Mouse (Mus musculus): Measurements from ENCODE around the gene Hoxb4. TPM values are rescaled to one million over a fixed set of nuclear protein-coding genes. Genes with fewer than 3 reads are reported as not detected.

Gene Hoxb4
- polyA plus RNA-seq, 1 experiment, result 7.9 TPM

GRCm38 (mm10) chr11:96278773-96279172, 39.3 kb upstream of the Hoxb4 start:
- Histone ChIP-seq H3K27ac (ENCODE audit: insufficient read depth, low read depth, low read length) (no peak overlapping the region), H3K4me3 (ENCODE audit: insufficient read depth, low read length) (no peak overlapping the region), H3K4me1 (ENCODE audit: control insufficient read depth, insufficient read depth, low read length) (no peaks in the 10 kb centered on the region)
- TF ChIP-seq CTCF (IDR thresholded peaks at IDR 0.05; ENCODE audit: low read depth, low read length) (peak; percentile 79), POLR2A (IDR thresholded peaks at IDR 0.05; ENCODE audit: borderline replicate concordance, low read depth, low read length) (no peak)

DNA sequence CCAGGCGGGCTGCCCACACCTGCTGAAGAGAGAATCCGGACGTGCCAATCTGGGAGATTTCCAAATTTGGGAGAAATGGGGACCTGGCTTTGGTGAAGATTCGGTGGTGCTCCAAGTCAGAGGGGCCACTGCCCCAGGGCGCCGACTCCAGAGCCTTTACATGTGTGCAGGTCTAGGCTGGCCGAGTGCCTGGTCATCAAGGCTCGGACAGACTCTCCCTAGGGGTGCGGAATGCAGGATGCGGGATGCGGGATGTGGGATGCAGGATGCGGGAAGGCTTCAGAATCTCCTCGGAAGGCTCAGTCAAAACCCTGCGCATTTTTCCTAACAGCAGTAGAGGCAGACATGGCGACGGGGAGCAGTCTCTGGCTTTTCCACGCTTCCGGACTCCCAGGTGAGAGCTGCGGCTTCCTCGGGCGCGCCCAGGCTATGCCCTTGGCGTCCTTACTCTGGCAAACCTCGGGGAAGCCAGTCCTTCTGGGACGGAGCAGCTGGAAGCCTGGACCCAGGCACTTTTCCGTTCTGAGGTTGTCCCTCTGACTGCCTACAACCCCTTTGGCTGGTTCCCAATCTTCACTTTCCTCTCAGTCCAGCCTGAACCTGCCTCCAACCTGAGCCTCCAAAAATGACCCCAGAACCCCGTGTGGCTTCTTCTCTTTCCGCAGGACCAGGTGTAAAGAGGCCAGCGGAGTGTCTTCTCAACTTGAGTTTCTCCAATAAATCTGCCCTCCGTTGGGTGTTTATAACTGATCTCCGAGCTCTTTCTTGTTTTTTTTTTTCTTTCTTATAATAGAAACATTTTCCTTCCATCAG, 38.4 kb upstream of the Hoxb4 start:
- Histone ChIP-seq H3K27ac (ENCODE audit: insufficient read depth, low read depth, low read length) (no peak overlapping the region), H3K4me1 (ENCODE audit: control insufficient read depth, insufficient read depth, low read length) (0 out of 2 replicates have a peak, but pooled peaks cover 1% of the 10 kb centered on the region), H3K4me3 (ENCODE audit: insufficient read depth, low read length) (no peak overlapping the region)
- TF ChIP-seq CTCF (IDR thresholded peaks at IDR 0.05; ENCODE audit: low read depth, low read length) (no peak), POLR2A (IDR thresholded peaks at IDR 0.05; ENCODE audit: borderline replicate concordance, low read depth, low read length) (no peak)

GRCm38 (mm10) chr11:96280399-96281378, 37.4 kb upstream of the Hoxb4 start:
- Histone ChIP-seq H3K27ac (ENCODE audit: insufficient read depth, low read depth, low read length) (no peak overlapping the region), H3K4me3 (ENCODE audit: insufficient read depth, low read length) (no peak overlapping the region), H3K4me1 (ENCODE audit: control insufficient read depth, insufficient read depth, low read length) (0 out of 2 replicates have a peak, but pooled peaks cover 2% of the 10 kb centered on the region)
- TF ChIP-seq CTCF (IDR thresholded peaks at IDR 0.05; ENCODE audit: low read depth, low read length), result no peak
- no peak for TF ChIP-seq POLR2A (IDR thresholded peaks at IDR 0.05; ENCODE audit: borderline replicate concordance, low read depth, low read length)

GRCm38 (mm10) chr11:96281396-96281795, 36.7 kb upstream of the Hoxb4 start:
- Histone ChIP-seq H3K27ac (ENCODE audit: insufficient read depth, low read depth, low read length) (no peak overlapping the region), H3K4me3 (ENCODE audit: insufficient read depth, low read length) (no peak overlapping the region), H3K4me1 (ENCODE audit: control insufficient read depth, insufficient read depth, low read length) (peaks cover 4% of the 10 kb centered on the region; the same call in 1 of the 2 replicates)
- TF ChIP-seq CTCF (IDR thresholded peaks at IDR 0.05; ENCODE audit: low read depth, low read length), result no peak
- no peak for TF ChIP-seq POLR2A (IDR thresholded peaks at IDR 0.05; ENCODE audit: borderline replicate concordance, low read depth, low read length)

GRCm38 (mm10) chr11:96281855-96282570, 36.1 kb upstream of the Hoxb4 start, which contains the start of gene Hoxb8:
Gene Hoxb8, plus strand, starts transcription at chr11:96281905.
- no peak for TF ChIP-seq POLR2A (IDR thresholded peaks at IDR 0.05; ENCODE audit: borderline replicate concordance, low read depth, low read length)
- no peak for TF ChIP-seq CTCF (IDR thresholded peaks at IDR 0.05; ENCODE audit: low read depth, low read length)
- Histone ChIP-seq H3K4me1 (ENCODE audit: control insufficient read depth, insufficient read depth, low read length) (peaks cover 5% of the 10 kb centered on the region; the same call in 1 of the 2 replicates), H3K4me3 (ENCODE audit: insufficient read depth, low read length) (no peak within 1 kb of the TSS), H3K27ac (ENCODE audit: insufficient read depth, low read depth, low read length) (no peak within 1 kb of the TSS)

GRCm38 (mm10) chr11:96282795-96283430, 35.2 kb upstream of the Hoxb4 start:
- Histone ChIP-seq H3K27ac (ENCODE audit: insufficient read depth, low read depth, low read length) (no peak overlapping the region), H3K4me3 (ENCODE audit: insufficient read depth, low read length) (no peak overlapping the region), H3K4me1 (ENCODE audit: control insufficient read depth, insufficient read depth, low read length) (peaks cover 5% of the 10 kb centered on the region; the same call in 1 of the 2 replicates)
- TF ChIP-seq CTCF (IDR thresholded peaks at IDR 0.05; ENCODE audit: low read depth, low read length) (no peak), POLR2A (IDR thresholded peaks at IDR 0.05; ENCODE audit: borderline replicate concordance, low read depth, low read length) (no peak)

GRCm38 (mm10) chr11:96284041-96284749, 33.9 kb upstream of the Hoxb4 start:
- Histone ChIP-seq H3K4me3 (ENCODE audit: insufficient read depth, low read length) (peak overlapping the region; percentile 30), H3K27ac (ENCODE audit: insufficient read depth, low read depth, low read length) (no peak overlapping the region), H3K4me1 (ENCODE audit: control insufficient read depth, insufficient read depth, low read length) (peaks cover 5% of the 10 kb centered on the region; the same call in 1 of the 2 replicates)
- TF ChIP-seq CTCF (IDR thresholded peaks at IDR 0.05; ENCODE audit: low read depth, low read length), result no peak
- no peak for TF ChIP-seq POLR2A (IDR thresholded peaks at IDR 0.05; ENCODE audit: borderline replicate concordance, low read depth, low read length)

Data from bone marrow macrophage, adult 2 months (primary cell).